In genomic region chr3:28271884-28272283, GRCm38 (mm10) we compare ENCODE assay signal across 24 mouse cellular contexts.
"Had no signal": no experiment of that assay in that cellular context is flagged by ENCODE, and none has a peak within 500 bp of the region (broad histone marks: within the 10 kb centered on the region; RNA-seq: fewer than 3 reads in every experiment).

No protein-coding gene starts in this region.

- H3K36me3 ChIP-seq: heart, embryonic 13.5 days; heart, embryonic 15.5 days; hindbrain, embryonic 13.5 days; hindbrain, embryonic 15.5 days; intestine, embryonic 15.5 days; limb, embryonic 10.5 days; limb, embryonic 12.5 days; liver, embryonic 13.5 days; liver, embryonic 15.5 days had no signal

- ATAC-seq: hindbrain, postnatal 0 days; intestine, embryonic 15.5 days; intestine, postnatal 0 days had no signal

- H3K27ac ChIP-seq: heart, adult 2 months; heart, embryonic 13.5 days; heart, embryonic 15.5 days; hindbrain, embryonic 13.5 days; hindbrain, embryonic 15.5 days; hindbrain, postnatal 0 days; intestine, embryonic 15.5 days; layer of hippocampus, adult 2 months; left cerebral cortex, adult 2 months; limb, embryonic 10.5 days; limb, embryonic 12.5 days; liver, embryonic 13.5 days; liver, embryonic 15.5 days had no signal

- H3K27me3 ChIP-seq: heart, embryonic 13.5 days; heart, embryonic 15.5 days; hindbrain, embryonic 13.5 days; hindbrain, embryonic 15.5 days; intestine, embryonic 15.5 days; liver, embryonic 13.5 days; liver, embryonic 15.5 days had no signal

- DNase-seq: gastrocnemius, postnatal 14 days; gastrocnemius, postnatal 36 days; heart, adult 2 months; heart, postnatal 14 days; heart, postnatal 36 days; kidney, adult 18-20 months; kidney, adult 8-10 months; kidney, postnatal 10 days; kidney, postnatal 25 days; kidney, postnatal 4 days; liver; liver, embryonic 13.5 days had no signal

- H3K4me3 ChIP-seq: heart, adult 2 months; heart, embryonic 13.5 days; heart, embryonic 15.5 days; hindbrain, embryonic 13.5 days; hindbrain, embryonic 15.5 days; intestine, embryonic 15.5 days; layer of hippocampus, adult 2 months; left cerebral cortex, adult 2 months; limb, embryonic 10.5 days; limb, embryonic 12.5 days; liver, embryonic 13.5 days; liver, embryonic 15.5 days had no signal

- H3K4me1 ChIP-seq: heart, embryonic 15.5 days; intestine, embryonic 15.5 days; liver, embryonic 13.5 days; liver, embryonic 15.5 days had no signal
